Mouse (Mus musculus) layer of hippocampus, adult 2 months (tissue): ENCODE results near the gene B9d1. TPM values are rescaled to one million over a fixed set of nuclear protein-coding genes. Genes with fewer than 3 reads are reported as not detected.

Source experiments
- DNase-seq, 2 experiments: peaks; one replicate each; pipeline ENCODE4 v3.0.0; 2022; ENCODE audit warnings: low spot score in 2 of 2
- H3K27ac ChIP-seq: fragments of 200-600 bp; 2 replicates; pipeline ENCODE4 v1.8.1; 2022
- H3K4me3 ChIP-seq: fragments of 200-600 bp; 2 replicates; pipeline ENCODE4 v1.8.1; 2022; ENCODE audit warnings: mild to moderate bottlenecking
- CTCF ChIP-seq: fragments of 200-600 bp; conservative IDR thresholded peaks from 2 replicates; pipeline ENCODE4 v1.8.1; 2022; ENCODE audit warnings: antibody characterized with exemption, mild to moderate bottlenecking, moderate library complexity
- total RNA-seq, 2 experiments: library from RNA; stranded (reverse); gene quantifications; 2 replicates each; pipeline ENCODE4 v1.2.3; 2021

Gene B9d1
- total RNA-seq, 2 experiments from 2014 or later, result 47.4 to 47.9 TPM

DNA sequence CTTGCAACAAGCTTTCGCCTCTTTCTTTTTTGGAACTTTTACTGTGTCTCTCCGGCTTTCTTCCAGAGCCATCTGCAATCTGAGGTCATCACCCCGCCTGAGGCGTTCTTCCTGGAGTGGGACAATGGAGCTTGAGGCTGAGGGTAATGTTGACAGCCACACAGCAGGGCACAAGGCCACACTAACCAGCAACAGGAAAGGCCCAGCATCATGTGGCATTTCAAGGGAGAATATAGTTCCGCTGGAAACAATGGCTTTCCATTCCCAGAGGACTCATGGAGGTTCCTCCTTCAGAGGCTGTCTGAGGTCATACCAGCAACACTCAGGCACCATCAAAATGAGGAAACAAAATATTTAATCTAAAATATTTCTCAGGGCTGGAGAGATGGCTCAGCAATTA, 28.6 kb downstream of the B9d1 start:
- DNase-seq, result no peak
- Histone ChIP-seq H3K4me3 (no peak overlapping the region), H3K27ac (peak overlapping the region; percentile 86)
- TF ChIP-seq CTCF, result no peak

DNA sequence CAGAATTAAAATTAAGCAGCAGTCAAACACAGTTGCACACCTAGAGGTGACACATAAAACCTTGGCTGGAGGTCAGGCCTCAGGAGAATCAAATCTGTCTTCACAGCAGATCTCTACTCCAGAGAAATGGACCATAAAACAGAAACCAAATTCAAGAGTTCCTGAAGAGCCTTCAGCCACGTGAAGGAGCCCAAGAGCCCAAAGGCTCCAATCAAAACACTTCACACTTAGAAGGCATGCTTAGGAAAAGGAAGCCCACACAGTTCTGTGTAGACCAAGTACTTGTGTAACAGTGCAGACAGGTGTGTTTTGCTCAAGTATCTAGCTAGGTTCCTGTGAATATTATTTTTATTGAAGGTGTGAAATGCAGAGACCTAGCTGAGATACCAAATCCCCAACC, 30.6 kb downstream of the B9d1 start:
- DNase-seq, result no peak
- no peak for TF ChIP-seq CTCF
- Histone ChIP-seq H3K4me3 (no peak overlapping the region), H3K27ac (peak overlapping the region; percentile 86)

DNA sequence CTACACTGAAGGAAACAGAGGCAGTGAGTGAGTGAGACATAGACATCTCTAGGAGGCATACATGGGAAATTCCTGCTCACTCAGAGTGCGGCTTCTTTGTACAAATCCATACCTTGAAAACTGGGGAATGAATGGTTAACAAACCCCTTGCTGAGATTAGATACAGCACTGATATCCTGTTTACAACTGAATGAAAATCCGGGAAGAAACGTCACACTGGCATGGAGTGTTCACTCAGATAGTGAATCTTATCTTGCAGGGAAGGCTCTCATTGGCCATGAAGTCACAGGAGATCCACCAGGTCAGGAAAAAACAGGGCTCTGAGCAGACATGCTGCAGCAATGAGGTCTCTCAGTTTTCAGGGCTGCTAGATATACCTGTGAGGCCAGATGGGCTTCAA, 32.0 kb downstream of the B9d1 start:
- Histone ChIP-seq H3K27ac (peak overlapping the region; percentile 86), H3K4me3 (no peak overlapping the region)
- DNase-seq, result no peak
- no peak for TF ChIP-seq CTCF

DNA sequence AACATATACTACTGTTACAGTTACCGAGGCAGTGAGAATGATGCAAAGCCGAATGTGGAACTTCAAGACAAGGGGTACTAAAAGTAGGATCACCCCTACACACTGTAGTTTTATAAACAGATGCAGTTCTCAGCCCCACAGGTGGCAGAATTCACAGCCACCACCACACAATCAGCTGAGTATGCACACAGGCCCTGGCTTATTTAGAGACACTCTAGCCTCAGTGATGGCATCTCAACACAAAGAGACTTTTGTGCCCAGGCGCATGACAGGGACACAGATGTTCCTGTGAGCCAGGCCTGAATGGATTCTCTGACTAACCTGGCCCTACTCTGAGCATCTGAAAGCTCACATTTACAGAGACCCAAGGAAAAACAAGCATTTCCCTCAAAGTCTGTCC, 32.4 kb downstream of the B9d1 start:
- TF ChIP-seq CTCF, result no peak
- Histone ChIP-seq H3K4me3 (no peak overlapping the region), H3K27ac (peak overlapping the region; percentile 86)
- peak in 1 of 2 experiments; percentile 52 for DNase-seq

DNA sequence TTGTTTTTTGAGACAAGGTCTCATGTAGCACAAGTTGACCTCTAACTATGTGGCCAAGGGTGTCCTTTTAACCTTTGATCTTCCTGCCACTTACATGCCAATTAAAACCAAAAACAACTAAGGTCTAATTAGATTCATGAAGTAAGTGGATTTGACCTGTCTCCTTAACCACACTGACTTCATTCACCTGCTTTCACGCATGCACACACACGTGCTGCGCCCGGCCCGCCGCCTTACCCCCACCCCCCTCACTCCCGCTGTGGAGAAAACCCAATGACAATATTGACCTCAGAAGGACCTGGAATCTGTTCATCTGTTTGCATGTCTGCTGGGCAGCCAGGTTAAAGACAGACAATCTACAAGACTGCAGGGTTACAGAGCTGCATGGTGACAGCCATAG, 35.7 kb downstream of the B9d1 start:
- H3K27ac ChIP-seq, result peak overlapping the region; percentile 86
- TF ChIP-seq CTCF, result no peak

DNA sequence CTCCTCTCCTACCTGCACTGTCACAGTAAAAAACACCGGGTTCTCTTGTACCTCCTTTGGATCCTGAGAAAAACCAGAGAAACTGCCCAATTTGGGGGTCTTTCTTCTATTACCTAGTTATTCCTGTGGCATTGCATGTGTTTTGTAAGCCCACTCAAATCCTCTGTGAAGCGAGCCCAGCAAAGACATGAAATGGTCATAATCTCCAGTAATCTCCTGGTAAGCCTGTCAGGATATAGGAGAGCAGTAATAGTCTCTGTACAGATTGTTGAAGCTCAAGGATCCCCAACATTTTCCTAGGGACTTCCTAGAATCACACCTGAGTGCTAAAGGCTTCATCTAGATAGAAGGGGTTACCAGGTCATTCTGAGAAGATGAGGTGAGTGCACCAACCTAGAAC, 36.2 kb downstream of the B9d1 start:
- TF ChIP-seq CTCF, result no peak
- peak overlapping the region; percentile 86 for H3K27ac ChIP-seq
- H3K4me3 ChIP-seq, result no peak overlapping the region
- no peak for DNase-seq

More for the DNA sequence above, 35.7 kb downstream of the B9d1 start:
- H3K4me3 ChIP-seq, result no peak overlapping the region
- DNase-seq, result no peak

DNA sequence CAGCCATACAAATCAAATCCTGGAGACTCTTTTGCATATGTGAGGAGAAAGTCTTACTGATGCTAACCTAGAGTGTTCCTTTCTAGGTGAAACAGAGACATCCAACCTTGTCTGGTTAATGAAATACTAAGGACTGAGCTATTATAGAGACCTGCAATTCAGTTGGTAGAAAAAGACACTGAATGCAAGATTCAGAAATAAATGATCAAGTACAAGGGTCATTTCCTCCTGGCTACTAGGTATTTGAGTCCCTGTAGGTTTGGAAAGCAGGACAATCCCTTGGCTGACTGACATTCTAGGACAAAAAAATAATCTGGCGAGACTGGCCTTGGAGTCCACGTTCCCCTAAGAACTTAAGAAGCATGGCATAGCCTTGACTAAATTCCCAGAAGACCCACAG, 40.6 kb downstream of the B9d1 start:
- no peak for TF ChIP-seq CTCF
- Histone ChIP-seq H3K4me3 (no peak overlapping the region), H3K27ac (peak overlapping the region; percentile 86)

DNA sequence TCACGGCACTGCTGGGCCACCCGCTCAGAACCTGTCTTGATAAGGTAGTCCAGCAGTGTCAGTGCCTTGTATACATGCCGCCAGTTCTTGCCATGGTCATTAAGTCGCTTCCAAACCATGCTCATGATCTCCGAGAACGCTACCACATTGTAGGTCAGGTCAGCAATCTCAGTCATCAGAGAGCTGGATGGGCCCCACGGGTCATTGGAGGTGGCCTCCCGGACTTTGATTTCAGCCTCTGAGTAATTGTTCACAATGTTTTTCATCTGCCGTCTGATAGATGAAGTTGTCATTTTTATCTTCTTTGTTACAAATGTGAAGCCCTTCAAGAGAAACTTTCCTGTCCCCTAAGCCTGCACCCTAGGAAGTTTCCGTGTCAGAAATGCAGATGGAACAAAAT, 41.5 kb downstream of the B9d1 start:
- DNase-seq, result no peak
- Histone ChIP-seq H3K4me3 (no peak overlapping the region), H3K27ac (peak overlapping the region; percentile 86)
- no peak for TF ChIP-seq CTCF

More for the DNA sequence above, 40.6 kb downstream of the B9d1 start:
- no peak for DNase-seq

DNA sequence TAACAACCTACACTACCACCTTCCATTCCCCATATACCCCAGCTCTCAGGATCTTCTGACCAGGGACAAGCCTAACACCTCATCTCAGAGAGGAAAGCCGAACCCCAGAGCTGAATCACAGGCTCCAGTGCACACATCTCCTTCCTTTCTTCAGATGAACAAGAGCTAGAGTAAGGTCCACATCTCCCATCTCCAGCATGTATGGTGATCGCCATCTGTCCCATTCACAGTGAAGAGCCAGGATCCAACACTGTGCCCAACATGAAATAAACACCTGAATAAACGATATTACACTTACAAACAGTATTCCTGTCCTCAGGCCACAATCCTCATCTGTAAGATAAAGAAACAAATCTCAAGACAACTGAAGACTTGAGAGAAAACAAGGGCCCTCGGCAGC, 42.8 kb downstream of the B9d1 start:
- peak overlapping the region; percentile 86 for H3K27ac ChIP-seq

DNA sequence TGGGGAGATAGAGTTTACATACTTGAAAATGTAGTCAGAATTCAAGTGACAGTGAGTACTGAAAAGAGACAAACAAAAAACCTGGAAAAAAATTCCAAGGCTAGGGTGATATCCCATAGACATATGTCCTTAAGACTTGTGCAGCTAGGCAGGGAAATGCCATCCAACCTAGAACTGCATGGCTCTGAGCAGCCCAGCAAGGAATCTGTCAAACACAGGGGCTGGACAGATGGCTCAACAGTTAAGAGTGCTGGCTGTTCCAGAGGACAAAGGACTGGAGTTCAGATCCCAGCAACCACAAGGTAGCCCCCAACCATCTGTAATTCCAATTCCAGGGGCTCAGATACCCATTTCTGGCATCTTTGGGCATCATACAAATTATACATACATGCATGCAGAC, 45.7 kb downstream of the B9d1 start:
- peak overlapping the region; percentile 60 for H3K27ac ChIP-seq
- no peak for DNase-seq
- no peak overlapping the region for H3K4me3 ChIP-seq
- TF ChIP-seq CTCF, result no peak

More for the DNA sequence above, 42.8 kb downstream of the B9d1 start:
- H3K4me3 ChIP-seq, result no peak overlapping the region
- DNase-seq, result no peak
- no peak for TF ChIP-seq CTCF

DNA sequence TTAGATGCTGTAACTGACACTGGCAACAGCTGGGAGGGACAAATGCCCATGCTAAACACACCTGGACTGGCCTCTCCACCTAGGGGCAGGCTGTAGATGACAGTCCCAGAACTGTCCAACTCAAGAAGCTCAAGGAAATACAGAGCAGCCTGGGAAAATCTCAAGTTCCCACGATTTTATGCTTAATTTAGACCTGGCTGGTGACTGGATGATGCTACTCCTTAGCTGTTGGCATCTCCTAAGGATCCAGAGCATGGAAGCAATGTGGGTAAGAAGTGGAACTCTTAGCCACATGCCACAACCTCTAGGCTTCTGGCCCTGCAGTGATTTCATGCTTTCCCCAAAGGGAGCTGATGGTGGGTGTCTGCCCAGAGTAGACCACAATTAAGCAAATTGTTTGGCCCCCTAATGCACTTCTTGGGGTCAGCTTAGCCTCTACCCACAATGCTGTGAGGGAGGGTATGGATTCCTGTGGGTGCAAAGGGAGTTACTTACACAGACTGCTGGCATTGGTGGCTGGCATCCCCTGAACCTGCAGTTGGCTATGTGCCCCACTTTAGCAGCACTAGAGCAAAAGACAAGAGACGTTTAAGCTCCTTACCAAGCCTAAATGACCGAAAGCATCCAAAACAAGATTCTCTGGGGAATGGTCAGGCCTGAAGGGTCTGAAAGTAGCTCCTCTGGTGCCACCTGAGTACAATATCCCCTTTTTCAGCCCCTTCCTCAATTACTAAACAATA, 48.2 kb downstream of the B9d1 start:
- peak; percentile 37 for TF ChIP-seq CTCF
- no peak overlapping the region for H3K4me3 ChIP-seq
- peak overlapping the region; percentile 60 for H3K27ac ChIP-seq
- DNase-seq, result no peak

DNA sequence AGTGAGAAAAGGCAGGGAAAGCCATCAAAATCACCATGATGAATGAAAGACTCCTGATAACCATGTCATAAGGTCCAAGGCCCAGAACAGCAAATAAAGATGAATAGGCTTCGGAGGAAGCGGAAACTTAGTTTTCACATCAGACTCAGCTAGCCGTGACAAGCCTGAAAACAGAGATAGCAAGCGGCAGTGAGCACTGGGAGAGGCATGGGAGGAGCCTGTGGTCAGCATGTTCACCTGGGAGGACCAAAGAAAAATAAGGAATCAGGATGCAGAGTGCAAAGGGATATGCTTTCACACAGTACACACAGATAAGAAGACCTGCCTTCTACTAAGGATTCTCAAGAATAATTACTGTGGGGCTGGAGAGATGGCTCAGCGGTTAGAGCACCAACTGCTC, 54.6 kb downstream of the B9d1 start:
- DNase-seq, result no peak
- TF ChIP-seq CTCF, result no peak
- 0 out of 2 replicates have a peak overlapping the region, but pooled peaks have one; percentile 15 for H3K27ac ChIP-seq
- H3K4me3 ChIP-seq, result no peak overlapping the region

DNA sequence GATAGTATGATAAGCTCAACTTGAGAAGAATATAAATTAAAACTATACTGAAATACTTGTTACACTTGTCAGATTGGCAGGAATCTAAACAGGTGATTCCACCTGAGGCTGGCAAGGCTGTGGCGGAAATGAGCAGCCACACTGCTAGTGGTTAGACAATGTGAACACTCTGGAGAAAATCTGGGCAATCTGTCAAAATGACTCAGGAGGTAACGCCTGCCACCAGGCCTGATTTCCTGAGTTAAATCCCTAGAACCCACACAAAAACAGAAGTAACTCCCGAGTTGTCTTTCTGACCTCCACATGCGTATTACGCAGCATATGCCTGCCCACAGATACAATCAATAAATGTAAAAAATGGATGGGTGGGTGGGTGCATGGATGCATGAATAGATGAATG, 57.5 kb downstream of the B9d1 start:
- Histone ChIP-seq H3K4me3 (no peak overlapping the region), H3K27ac (peak overlapping the region; percentile 79; the same call in 1 of the 2 replicates)
- no peak for DNase-seq
- no peak for TF ChIP-seq CTCF

Other genes with a start within 250 kb of the B9d1 start
- 10 to 100 TPM; 58.1 to 58.9 TPM for gene Aldh3a2, start 237.7 kb upstream of the B9d1 start, total RNA-seq
- not detected for gene Slc47a2, start 162.3 kb upstream of the B9d1 start, total RNA-seq
- 1 to 10 TPM; 1.7 to 2.3 TPM for gene Slc47a1, start 126.8 kb upstream of the B9d1 start, total RNA-seq
- 100 to 1,000 TPM; 543 to 554 TPM for gene Rnf112, start 51.0 kb upstream of the B9d1 start, total RNA-seq
- gene Mfap4, start 19.7 kb upstream of the B9d1 start, total RNA-seq, result 1 to 10 TPM; 4.8 to 5.0 TPM
- 10 to 100 TPM; 26.2 to 28.5 TPM for gene Mapk7, start 10.7 kb upstream of the B9d1 start, total RNA-seq
- gene Epn2, start 74.5 kb downstream of the B9d1 start, total RNA-seq, result 100 to 1,000 TPM; 162 to 170 TPM
- gene Grap, start 148.1 kb downstream of the B9d1 start, total RNA-seq, result 1 to 10 TPM; 4.1 to 4.4 TPM
- not detected for gene Fam83g, start 178.9 kb downstream of the B9d1 start, total RNA-seq
- under 1 TPM; 0.31 to 0.47 TPM for gene Slc5a10, start 215.7 kb downstream of the B9d1 start, total RNA-seq